Mouse (Mus musculus): ENCODE data around the gene Phldb2. TPM values are rescaled to one million over a fixed set of nuclear protein-coding genes. Genes with fewer than 3 reads are reported as not detected.

Phldb2 gene
- polyA plus RNA-seq, 1 experiment from 2014 or later, result 77.8 TPM

DNA sequence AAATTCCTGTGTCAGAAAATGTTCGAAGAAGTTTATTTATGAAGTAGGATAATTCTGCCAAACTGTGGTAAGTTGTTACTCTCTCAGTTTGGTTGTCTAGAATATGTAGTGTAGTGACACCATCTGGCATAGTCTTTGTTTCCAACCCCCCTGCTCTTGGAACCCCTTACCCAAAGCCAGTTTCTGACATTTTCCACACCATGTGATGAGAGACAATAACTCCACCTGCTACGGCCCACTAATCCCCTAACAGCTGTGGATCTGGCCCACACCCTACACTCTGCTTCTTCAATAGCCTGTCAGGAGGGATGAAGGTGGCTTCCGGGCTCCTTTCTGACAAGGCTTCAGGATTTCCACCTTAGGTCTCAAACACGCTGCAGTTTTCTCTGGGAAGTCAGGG, 154.2 kb downstream of the Phldb2 start:
- Histone ChIP-seq H3K4me2 (replicated peaks) (no peak overlapping the region), H3K9me3 (no peaks in the 10 kb centered on the region), H3K9ac (no peak overlapping the region), H3K27ac (no peak overlapping the region), H3K36me3 (peaks cover 50% of the 10 kb centered on the region), H3K27me3 (no peaks in the 10 kb centered on the region), H3K4me3 (no peak overlapping the region), H3K4me1 (no peaks in the 10 kb centered on the region)
- WGBS, result 80% methylated on average over 4 of the region's 4 CpGs
- ATAC-seq (ENCODE audit: insufficient number of reproducible peaks, insufficient read depth, low FRiP score, low TSS enrichment), result no peak

DNA sequence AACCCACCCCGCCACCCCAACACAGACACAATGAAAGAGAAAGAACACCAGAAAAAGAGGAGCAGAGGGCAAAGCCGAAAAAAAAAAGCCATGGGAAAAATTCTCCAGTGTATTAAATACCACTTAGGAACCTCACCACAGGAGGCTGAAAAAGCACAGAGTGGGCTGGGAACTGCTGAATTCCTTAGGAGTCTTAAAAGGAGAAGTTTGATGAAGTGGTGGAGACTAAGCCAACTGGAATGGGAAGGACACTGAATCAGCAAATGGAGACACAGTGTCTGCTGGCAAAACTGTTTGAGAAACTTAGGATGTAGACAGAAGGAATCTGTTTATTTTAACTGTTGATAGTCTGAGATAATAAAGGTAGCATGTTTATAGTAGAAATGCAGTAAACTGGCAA, 154.8 kb downstream of the Phldb2 start:
- no peak for ATAC-seq (ENCODE audit: insufficient number of reproducible peaks, insufficient read depth, low FRiP score, low TSS enrichment)
- Histone ChIP-seq H3K9ac (no peak overlapping the region), H3K4me2 (replicated peaks) (no peak overlapping the region), H3K4me3 (no peak overlapping the region), H3K4me1 (no peaks in the 10 kb centered on the region), H3K9me3 (no peaks in the 10 kb centered on the region), H3K36me3 (peaks cover 52% of the 10 kb centered on the region), H3K27ac (no peak overlapping the region), H3K27me3 (no peaks in the 10 kb centered on the region)
- WGBS, result 94% methylated on average over 2 of the region's 2 CpGs

DNA sequence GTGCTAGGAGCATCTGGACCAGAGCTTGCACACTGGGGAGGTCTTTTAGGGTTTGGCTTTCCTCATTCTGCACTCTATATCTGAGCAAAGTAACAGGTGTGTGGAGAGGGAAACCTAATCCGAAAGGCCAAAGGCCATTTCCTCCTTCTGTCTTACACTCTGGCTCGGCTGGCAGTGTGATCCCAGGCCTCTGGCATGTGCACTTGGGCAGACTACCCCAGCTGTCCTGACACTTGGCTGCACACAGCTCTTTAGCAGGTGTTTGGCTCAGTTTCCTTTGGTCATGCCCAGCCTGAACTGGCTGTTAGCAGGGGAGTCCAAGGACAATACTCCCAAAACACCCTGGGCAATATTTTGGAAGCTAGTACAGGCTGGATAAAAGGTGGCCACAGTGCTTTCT, 156.6 kb downstream of the Phldb2 start:
- H3K27ac ChIP-seq, result no peak overlapping the region
- H3K9ac ChIP-seq, result no peak overlapping the region
- no peaks in the 10 kb centered on the region for H3K9me3 ChIP-seq
- H3K27me3 ChIP-seq, result no peaks in the 10 kb centered on the region
- ATAC-seq (ENCODE audit: insufficient number of reproducible peaks, insufficient read depth, low FRiP score, low TSS enrichment), result peak; percentile 67; the same call in 1 of the 2 replicates
- H3K36me3 ChIP-seq, result peaks cover 45% of the 10 kb centered on the region
- H3K4me2 ChIP-seq (replicated peaks), result no peak overlapping the region
- H3K4me1 ChIP-seq, result no peaks in the 10 kb centered on the region
- 50% methylated on average over 2 of the region's 2 CpGs for whole genome bisulfite sequencing
- H3K4me3 ChIP-seq, result no peak overlapping the region

DNA sequence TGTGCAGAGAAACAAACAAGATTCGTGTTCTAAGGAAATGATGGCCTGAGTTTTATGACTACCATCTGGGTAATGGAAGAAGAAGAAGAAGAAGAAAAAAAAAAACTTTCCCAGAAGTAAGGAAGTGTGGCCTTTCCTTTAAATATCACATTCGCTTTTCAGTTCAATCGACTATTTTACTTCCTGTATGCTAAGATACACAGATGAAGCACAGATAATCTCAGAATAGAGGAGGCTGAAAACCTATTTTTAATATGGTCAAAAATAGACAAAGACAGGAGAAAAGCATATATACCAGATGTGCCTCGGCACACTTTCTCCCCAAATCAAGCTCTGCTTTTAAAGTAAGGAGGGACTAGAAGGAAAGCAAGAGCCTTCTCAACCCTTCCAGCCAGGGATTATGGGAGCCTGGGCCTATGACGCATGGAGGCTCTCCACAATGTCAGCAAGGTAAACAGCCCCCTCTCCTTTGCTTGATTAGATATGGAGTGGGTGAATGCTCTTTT, 158.2 kb downstream of the Phldb2 start:
- no peak overlapping the region for H3K27ac ChIP-seq
- ATAC-seq (ENCODE audit: insufficient number of reproducible peaks, insufficient read depth, low FRiP score, low TSS enrichment), result no peak
- H3K36me3 ChIP-seq, result peaks cover 36% of the 10 kb centered on the region
- no peaks in the 10 kb centered on the region for H3K27me3 ChIP-seq
- H3K9me3 ChIP-seq, result no peaks in the 10 kb centered on the region
- no peak overlapping the region for H3K9ac ChIP-seq
- H3K4me2 ChIP-seq (replicated peaks), result no peak overlapping the region
- no peaks in the 10 kb centered on the region for H3K4me1 ChIP-seq
- no peak overlapping the region for H3K4me3 ChIP-seq
- 83% methylated on average over 5 of the region's 5 CpGs for WGBS

DNA sequence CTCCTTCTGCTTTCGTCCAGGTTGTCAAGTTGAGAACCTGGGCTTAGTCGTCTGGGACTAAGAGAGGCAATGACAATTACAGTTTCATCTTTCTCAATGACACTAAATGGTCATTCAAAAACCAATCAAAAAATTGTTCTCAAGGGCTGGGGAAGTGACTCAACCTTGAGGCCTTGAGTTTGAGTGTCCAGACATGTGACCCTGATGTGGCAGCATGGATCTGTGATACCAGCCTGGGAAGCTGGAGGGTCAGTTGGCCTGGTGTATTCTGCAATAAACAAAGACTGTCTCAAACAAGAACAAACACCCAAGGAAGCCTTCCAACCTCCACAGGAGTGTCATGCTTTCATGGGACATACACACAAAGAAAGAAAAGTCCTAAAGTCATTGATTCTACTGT, 160.6 kb downstream of the Phldb2 start:
- no peak overlapping the region for H3K4me2 ChIP-seq (replicated peaks)
- H3K4me1 ChIP-seq, result no peaks in the 10 kb centered on the region
- H3K36me3 ChIP-seq, result peaks cover 33% of the 10 kb centered on the region
- no peak for ATAC-seq (ENCODE audit: insufficient number of reproducible peaks, insufficient read depth, low FRiP score, low TSS enrichment)
- H3K9ac ChIP-seq, result no peak overlapping the region
- 80% methylated on average over 2 of the region's 2 CpGs for WGBS
- H3K27ac ChIP-seq, result no peak overlapping the region
- no peak overlapping the region for H3K4me3 ChIP-seq
- H3K27me3 ChIP-seq, result no peaks in the 10 kb centered on the region
- H3K9me3 ChIP-seq, result no peaks in the 10 kb centered on the region

DNA sequence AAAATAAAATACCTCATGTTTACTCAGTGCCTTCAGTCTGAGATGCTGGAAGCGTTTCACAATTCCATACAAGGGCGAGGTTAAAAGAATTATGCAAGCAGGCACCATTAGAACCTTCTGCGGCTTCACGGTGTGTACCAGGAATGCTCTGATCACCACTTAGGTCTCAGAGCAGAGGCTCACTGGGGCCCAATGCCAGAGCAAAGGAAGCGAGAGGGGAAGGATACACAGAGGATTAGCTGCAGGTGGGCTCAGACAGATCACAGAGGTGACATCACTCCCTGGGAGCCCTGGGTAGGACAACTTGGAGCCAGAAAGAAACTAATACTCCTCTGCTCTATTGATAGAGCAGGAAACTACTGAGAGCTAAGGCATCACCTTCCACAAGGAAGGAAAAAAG, 162.1 kb downstream of the Phldb2 start:
- Histone ChIP-seq H3K9me3 (no peaks in the 10 kb centered on the region), H3K4me1 (no peaks in the 10 kb centered on the region), H3K4me3 (no peak overlapping the region), H3K9ac (no peak overlapping the region), H3K36me3 (peaks cover 29% of the 10 kb centered on the region), H3K4me2 (replicated peaks) (no peak overlapping the region), H3K27ac (no peak overlapping the region), H3K27me3 (no peaks in the 10 kb centered on the region)
- 60% methylated on average over 5 of the region's 5 CpGs for WGBS
- ATAC-seq (ENCODE audit: insufficient number of reproducible peaks, insufficient read depth, low FRiP score, low TSS enrichment), result no peak

DNA sequence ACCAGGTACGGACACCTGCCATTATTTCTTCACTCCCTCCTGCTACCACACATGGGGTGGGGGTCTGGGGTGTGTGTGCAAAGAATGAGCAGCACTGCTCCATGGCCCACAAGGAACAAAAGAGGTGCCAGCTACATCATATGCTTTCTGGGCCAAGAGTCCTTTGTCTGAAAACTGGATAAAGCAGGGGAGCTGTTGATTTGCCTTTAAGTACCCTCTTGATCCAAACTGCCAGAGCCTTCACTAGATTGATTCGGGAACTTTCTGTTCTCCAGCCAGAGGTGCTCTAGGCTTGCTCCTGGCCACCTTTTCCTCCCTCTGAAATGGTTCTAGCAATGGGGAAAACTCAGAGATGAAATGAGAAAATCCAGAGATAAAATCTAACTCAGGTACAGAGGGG, 164.1 kb downstream of the Phldb2 start:
- H3K9ac ChIP-seq, result no peak overlapping the region
- WGBS, result 91% methylated on average over 2 of the region's 2 CpGs
- H3K4me2 ChIP-seq (replicated peaks), result no peak overlapping the region
- H3K36me3 ChIP-seq, result peaks cover 31% of the 10 kb centered on the region
- no peaks in the 10 kb centered on the region for H3K27me3 ChIP-seq
- no peak for ATAC-seq (ENCODE audit: insufficient number of reproducible peaks, insufficient read depth, low FRiP score, low TSS enrichment)
- no peaks in the 10 kb centered on the region for H3K9me3 ChIP-seq
- H3K4me3 ChIP-seq, result no peak overlapping the region
- H3K4me1 ChIP-seq, result no peaks in the 10 kb centered on the region
- no peak overlapping the region for H3K27ac ChIP-seq

DNA sequence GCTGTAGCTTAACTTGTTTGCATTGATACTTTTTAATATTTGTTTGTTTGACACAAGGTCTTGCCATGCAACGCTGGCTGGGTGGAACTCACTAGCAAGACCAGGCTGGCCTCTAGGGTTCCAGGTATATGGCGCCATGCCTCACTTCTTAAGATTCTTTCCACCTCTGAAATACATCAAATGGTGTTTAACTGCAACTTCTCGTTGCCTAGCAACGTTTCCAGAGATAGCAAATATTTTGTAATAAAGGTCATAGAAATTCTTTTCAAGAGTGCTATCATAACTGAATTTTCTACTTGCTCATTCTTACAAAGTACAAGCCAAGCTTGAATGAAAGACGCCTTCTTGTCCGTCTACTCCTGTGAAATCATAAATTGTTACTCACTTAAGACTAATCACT, 165.7 kb downstream of the Phldb2 start:
- no peaks in the 10 kb centered on the region for H3K27me3 ChIP-seq
- no peak for ATAC-seq (ENCODE audit: insufficient number of reproducible peaks, insufficient read depth, low FRiP score, low TSS enrichment)
- no peaks in the 10 kb centered on the region for H3K4me1 ChIP-seq
- no peak overlapping the region for H3K4me3 ChIP-seq
- no peak overlapping the region for H3K9ac ChIP-seq
- WGBS, result 92% methylated on average over 6 of the region's 6 CpGs
- H3K27ac ChIP-seq, result no peak overlapping the region
- no peaks in the 10 kb centered on the region for H3K9me3 ChIP-seq
- H3K36me3 ChIP-seq, result peaks cover 22% of the 10 kb centered on the region
- no peak overlapping the region for H3K4me2 ChIP-seq (replicated peaks)

DNA sequence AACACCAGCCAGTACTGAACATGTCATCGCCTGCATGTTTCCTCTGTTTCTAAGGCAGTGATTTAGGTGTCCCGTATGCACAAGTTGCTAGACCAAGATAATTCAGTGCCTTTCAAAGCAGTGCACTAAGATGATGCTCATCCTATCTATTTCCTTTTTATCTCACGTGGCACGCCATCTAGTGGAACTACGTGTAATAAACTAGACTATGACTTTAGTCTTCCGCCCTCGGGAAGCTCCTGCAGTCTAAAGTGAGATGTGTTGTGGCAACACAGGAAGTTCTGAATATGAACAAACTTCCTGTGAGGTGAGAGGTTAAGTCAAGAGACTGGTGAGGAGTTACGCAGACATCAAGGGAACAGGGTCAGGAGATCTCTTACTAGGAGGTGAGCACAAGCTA, 166.8 kb downstream of the Phldb2 start:
- Histone ChIP-seq H3K4me3 (no peak overlapping the region), H3K36me3 (peaks cover 22% of the 10 kb centered on the region), H3K9ac (no peak overlapping the region), H3K9me3 (no peaks in the 10 kb centered on the region), H3K27ac (no peak overlapping the region), H3K4me1 (no peaks in the 10 kb centered on the region), H3K27me3 (no peaks in the 10 kb centered on the region), H3K4me2 (replicated peaks) (no peak overlapping the region)
- 36% methylated on average over 8 of the region's 8 CpGs for WGBS
- ATAC-seq (ENCODE audit: insufficient number of reproducible peaks, insufficient read depth, low FRiP score, low TSS enrichment), result no peak

DNA sequence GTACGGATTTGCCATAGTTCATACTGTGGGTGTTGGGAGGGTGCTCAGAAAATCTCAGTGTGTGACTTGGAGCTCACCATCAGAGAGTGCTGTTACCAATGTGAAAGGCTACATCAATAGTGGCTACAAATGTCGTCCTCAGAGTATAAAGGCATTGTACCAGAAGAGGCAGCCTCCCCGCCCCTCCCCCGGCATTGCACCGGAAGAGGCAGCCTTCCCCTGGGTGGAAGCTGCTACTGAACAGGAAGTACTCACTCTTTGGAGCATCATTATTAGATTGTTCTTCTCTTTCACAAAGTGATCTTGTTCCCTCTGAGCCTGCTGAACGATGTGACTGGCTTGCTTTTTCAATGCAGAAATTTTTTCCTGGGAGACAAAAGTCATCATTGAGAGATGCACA, 173.4 kb downstream of the Phldb2 start:
- Histone ChIP-seq H3K27ac (no peak overlapping the region), H3K36me3 (peaks cover 42% of the 10 kb centered on the region), H3K9me3 (no peaks in the 10 kb centered on the region), H3K27me3 (no peaks in the 10 kb centered on the region), H3K4me2 (replicated peaks) (no peak overlapping the region), H3K4me1 (no peaks in the 10 kb centered on the region), H3K4me3 (no peak overlapping the region), H3K9ac (no peak overlapping the region)
- WGBS, result 68% methylated on average over 6 of the region's 6 CpGs
- no peak for ATAC-seq (ENCODE audit: insufficient number of reproducible peaks, insufficient read depth, low FRiP score, low TSS enrichment)

DNA sequence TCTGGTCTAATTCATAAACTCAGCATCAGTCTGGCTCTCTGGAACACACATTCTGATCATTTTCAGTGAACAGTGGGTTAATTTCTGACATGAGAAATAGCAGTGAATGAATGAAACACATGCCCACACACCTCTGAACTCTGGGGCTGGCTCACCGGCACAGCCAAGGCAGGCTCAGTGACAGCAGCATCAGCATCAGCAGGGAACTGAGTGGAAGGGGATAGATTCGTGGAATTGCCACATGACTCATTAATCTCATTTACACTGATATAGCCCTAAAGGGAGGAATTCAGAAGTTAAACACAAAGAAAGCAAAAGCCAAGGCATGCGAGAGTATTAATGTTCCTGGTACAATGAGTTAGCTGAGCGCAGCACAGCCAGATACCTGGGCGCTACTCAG, 178.6 kb downstream of the Phldb2 start:
- Histone ChIP-seq H3K9ac (no peak overlapping the region), H3K4me3 (no peak overlapping the region), H3K27me3 (no peaks in the 10 kb centered on the region), H3K9me3 (no peaks in the 10 kb centered on the region), H3K4me1 (no peaks in the 10 kb centered on the region), H3K36me3 (peaks cover 69% of the 10 kb centered on the region), H3K4me2 (replicated peaks) (no peak overlapping the region), H3K27ac (no peak overlapping the region)
- no peak for ATAC-seq (ENCODE audit: insufficient number of reproducible peaks, insufficient read depth, low FRiP score, low TSS enrichment)
- WGBS, result 88% methylated on average over 5 of the region's 5 CpGs

DNA sequence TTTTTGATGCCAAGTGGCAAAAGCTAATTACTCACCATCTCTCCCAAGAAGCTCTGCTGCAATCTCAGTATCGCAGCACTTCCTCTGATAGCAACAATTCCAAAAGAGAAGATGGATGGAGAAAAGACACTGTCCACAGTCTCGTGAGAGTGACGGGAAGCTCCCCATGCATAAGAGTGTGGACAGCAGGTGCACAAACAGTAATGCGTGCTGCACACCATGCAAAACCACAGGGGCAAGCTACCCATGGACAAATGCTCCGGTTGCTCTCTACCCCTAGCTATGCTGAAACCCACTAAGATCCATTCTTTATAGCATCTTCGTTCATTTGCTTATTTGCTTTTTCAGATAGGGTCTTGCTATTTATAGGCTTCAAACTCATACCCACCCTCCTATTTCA, 182.5 kb downstream of the Phldb2 start:
- WGBS, result 92% methylated on average over 6 of the region's 6 CpGs
- peaks cover 62% of the 10 kb centered on the region for H3K36me3 ChIP-seq

More for the DNA sequence above, 182.5 kb downstream of the Phldb2 start:
- no peak for ATAC-seq (ENCODE audit: insufficient number of reproducible peaks, insufficient read depth, low FRiP score, low TSS enrichment)
- H3K4me2 ChIP-seq (replicated peaks), result no peak overlapping the region
- H3K9me3 ChIP-seq, result no peaks in the 10 kb centered on the region
- H3K4me1 ChIP-seq, result no peaks in the 10 kb centered on the region
- H3K27ac ChIP-seq, result no peak overlapping the region
- H3K27me3 ChIP-seq, result no peaks in the 10 kb centered on the region
- no peak overlapping the region for H3K9ac ChIP-seq
- H3K4me3 ChIP-seq, result no peak overlapping the region
